Mouse (Mus musculus) lung, adult 2 months (tissue): ENCODE measurements at regions not wholly inside any gene's neighbourhood (a gene's known extent, or its start where the extent isn't known, plus 50 kb on each side); places are given as distances from the start of the nearest gene placed in this dataset.

Experiments
- DNase-seq: peaks from one replicate; pipeline ENCODE4 v3.0.0; 2022
- H3K4me1 ChIP-seq: fragments of 200-500 bp; 2 replicates; pipeline ENCODE4 v1.6.1; 2011; ENCODE audit warnings: low read length; ENCODE audit not compliant: control insufficient read depth, insufficient read depth
- H3K4me3 ChIP-seq: fragments of 200-500 bp; replicated peaks from 2 replicates; pipeline ENCODE3; 2011; ENCODE audit warnings: low read depth, mild to moderate bottlenecking, control low read depth, low read length; ENCODE audit errors: extremely low read depth
- CTCF ChIP-seq: fragments of 200-500 bp; IDR thresholded peaks from 2 replicates; pipeline ENCODE4 v1.5.1; 2011; ENCODE audit warnings: mild to moderate bottlenecking, low read length, control low read depth; ENCODE audit not compliant: insufficient read depth
- POLR2A ChIP-seq: fragments of 200-500 bp; IDR thresholded peaks from 2 replicates; pipeline ENCODE4 v1.6.1; 2011; ENCODE audit warnings: low read depth, mild to moderate bottlenecking, control low read depth, low read length, borderline replicate concordance; ENCODE audit errors: extremely low read depth
- WGBS: fragments of 180-500 bp; shearing (Covaris S2); methylation state at CpG from one replicate; pipeline ENCODE4 v1.1.7; 2018; 5-methylcytosine and 5-hydroxymethylcytosine counted together

- DNase-seq = no peak
- 12% methylated on average over 3 of the region's 3 CpGs for WGBS
- Histone ChIP-seq H3K4me1 (no peaks in the 10 kb centered on the region), H3K4me3 (no peak overlapping the region)
- TF ChIP-seq CTCF (peak; percentile 41; the same call in 1 of the 2 replicates), POLR2A (no peak)
Observed at GRCm38 (mm10) chrX:86490309-86490708, 185.4 kb upstream of the Mageb4 start.
